Mouse (Mus musculus): ENCODE data around the gene Chmp6. TPM values are rescaled to one million over a fixed set of nuclear protein-coding genes. Genes with fewer than 3 reads are reported as not detected.

Gene Chmp6
- total RNA-seq, 1 experiment from 2014 or later, result 47.7 TPM

GRCm38 (mm10) chr11:119929603-119930265 is 16.5 kb downstream of the Chmp6 start:
- no peak for ATAC-seq (replicated peaks in 1 of 2; ENCODE audit: insufficient read depth in 1 of 2, low FRiP score in 2 of 2, low TSS enrichment in 1 of 2, low read depth in 1 of 2, poor library complexity in 2 of 2, severe bottlenecking in 2 of 2)

- ATAC-seq (replicated peaks in 1 of 2; ENCODE audit: insufficient read depth in 1 of 2, low FRiP score in 2 of 2, low TSS enrichment in 1 of 2, low read depth in 1 of 2, poor library complexity in 2 of 2, severe bottlenecking in 2 of 2), result no peak
These were observed 18.6 kb downstream of the Chmp6 start for GRCm38 (mm10) chr11:119931809-119932208.

- peak; percentile 23 to 38; a peak in 2 of 4 replicates for ATAC-seq (replicated peaks in 1 of 2; ENCODE audit: insufficient read depth in 1 of 2, low FRiP score in 2 of 2, low TSS enrichment in 1 of 2, low read depth in 1 of 2, poor library complexity in 2 of 2, severe bottlenecking in 2 of 2)
These were observed 19.9 kb downstream of the Chmp6 start for GRCm38 (mm10) chr11:119933142-119933541.

- ATAC-seq (replicated peaks in 1 of 2; ENCODE audit: insufficient read depth in 1 of 2, low FRiP score in 2 of 2, low TSS enrichment in 1 of 2, low read depth in 1 of 2, poor library complexity in 2 of 2, severe bottlenecking in 2 of 2), result peak; percentile 12 to 35; a peak in 2 of 4 replicates
These were observed 20.8 kb downstream of the Chmp6 start for GRCm38 (mm10) chr11:119933819-119934583.

- ATAC-seq (replicated peaks in 1 of 2; ENCODE audit: insufficient read depth in 1 of 2, low FRiP score in 2 of 2, low TSS enrichment in 1 of 2, low read depth in 1 of 2, poor library complexity in 2 of 2, severe bottlenecking in 2 of 2), result no peak
These were observed 21.5 kb downstream of the Chmp6 start for GRCm38 (mm10) chr11:119934773-119935172.

- ATAC-seq (replicated peaks in 1 of 2; ENCODE audit: insufficient read depth in 1 of 2, low FRiP score in 2 of 2, low TSS enrichment in 1 of 2, low read depth in 1 of 2, poor library complexity in 2 of 2, severe bottlenecking in 2 of 2), result no peak
These were observed 22.2 kb downstream of the Chmp6 start for GRCm38 (mm10) chr11:119935457-119935856.

GRCm38 (mm10) chr11:119936456-119936855 is 23.2 kb downstream of the Chmp6 start:
- no peak for ATAC-seq (replicated peaks in 1 of 2; ENCODE audit: insufficient read depth in 1 of 2, low FRiP score in 2 of 2, low TSS enrichment in 1 of 2, low read depth in 1 of 2, poor library complexity in 2 of 2, severe bottlenecking in 2 of 2)

GRCm38 (mm10) chr11:119937216-119937615 is 24.0 kb downstream of the Chmp6 start:
- no peak for ATAC-seq (replicated peaks in 1 of 2; ENCODE audit: insufficient read depth in 1 of 2, low FRiP score in 2 of 2, low TSS enrichment in 1 of 2, low read depth in 1 of 2, poor library complexity in 2 of 2, severe bottlenecking in 2 of 2)

GRCm38 (mm10) chr11:119937772-119938502 is 24.7 kb downstream of the Chmp6 start:
- ATAC-seq (replicated peaks in 1 of 2; ENCODE audit: insufficient read depth in 1 of 2, low FRiP score in 2 of 2, low TSS enrichment in 1 of 2, low read depth in 1 of 2, poor library complexity in 2 of 2, severe bottlenecking in 2 of 2), result no peak

- no peak for ATAC-seq (replicated peaks in 1 of 2; ENCODE audit: insufficient read depth in 1 of 2, low FRiP score in 2 of 2, low TSS enrichment in 1 of 2, low read depth in 1 of 2, poor library complexity in 2 of 2, severe bottlenecking in 2 of 2)
These were observed 26.0 kb downstream of the Chmp6 start for GRCm38 (mm10) chr11:119939073-119939710.

- ATAC-seq (replicated peaks in 1 of 2; ENCODE audit: insufficient read depth in 1 of 2, low FRiP score in 2 of 2, low TSS enrichment in 1 of 2, low read depth in 1 of 2, poor library complexity in 2 of 2, severe bottlenecking in 2 of 2), result no peak
These were observed 26.5 kb downstream of the Chmp6 start for GRCm38 (mm10) chr11:119939711-119940106.

GRCm38 (mm10) chr11:119940142-119940541 is 26.9 kb downstream of the Chmp6 start:
- no peak for ATAC-seq (replicated peaks in 1 of 2; ENCODE audit: insufficient read depth in 1 of 2, low FRiP score in 2 of 2, low TSS enrichment in 1 of 2, low read depth in 1 of 2, poor library complexity in 2 of 2, severe bottlenecking in 2 of 2)

GRCm38 (mm10) chr11:119941794-119942193 is 28.6 kb downstream of the Chmp6 start:
- ATAC-seq (replicated peaks in 1 of 2; ENCODE audit: insufficient read depth in 1 of 2, low FRiP score in 2 of 2, low TSS enrichment in 1 of 2, low read depth in 1 of 2, poor library complexity in 2 of 2, severe bottlenecking in 2 of 2), result no peak

- 0 out of 4 replicates have a peak, but pooled peaks of 1 of the 2 experiments have one; percentile 0 for ATAC-seq (replicated peaks in 1 of 2; ENCODE audit: insufficient read depth in 1 of 2, low FRiP score in 2 of 2, low TSS enrichment in 1 of 2, low read depth in 1 of 2, poor library complexity in 2 of 2, severe bottlenecking in 2 of 2)
These were observed 29.0 kb downstream of the Chmp6 start for GRCm38 (mm10) chr11:119942201-119942726.

GRCm38 (mm10) chr11:119942727-119943427 is 29.6 kb downstream of the Chmp6 start, which contains the start of gene Baiap2:
Gene Baiap2 (plus strand): TSS chr11:119942763.
- ATAC-seq (replicated peaks in 1 of 2; ENCODE audit: insufficient read depth in 1 of 2, low FRiP score in 2 of 2, low TSS enrichment in 1 of 2, low read depth in 1 of 2, poor library complexity in 2 of 2, severe bottlenecking in 2 of 2), result peak; percentile 88 to 90

- 0 out of 4 replicates have a peak, but pooled peaks of 1 of the 2 experiments have one; percentile 4 for ATAC-seq (replicated peaks in 1 of 2; ENCODE audit: insufficient read depth in 1 of 2, low FRiP score in 2 of 2, low TSS enrichment in 1 of 2, low read depth in 1 of 2, poor library complexity in 2 of 2, severe bottlenecking in 2 of 2)
These were observed 30.3 kb downstream of the Chmp6 start for GRCm38 (mm10) chr11:119943428-119943988.

Measured in hematopoietic stem cell, adult 5-6 weeks (primary cell).